Mouse (Mus musculus): Measurements from ENCODE around the gene Marc1.

Marc1 gene

GRCm38 (mm10) chr1:184822678-184823077 is 11.6 kb upstream of the Marc1 start:
- DNase-seq (ENCODE audit: low read depth, low spot score): no peak

- DNase-seq (ENCODE audit: low read depth, low spot score): no peak
These were observed 6.7 kb upstream of the Marc1 start for GRCm38 (mm10) chr1:184817768-184818167.

GRCm38 (mm10) chr1:184811716-184812250 is 670 bp upstream of the Marc1 start:
- no peak for DNase-seq (ENCODE audit: low read depth, low spot score)

GRCm38 (mm10) chr1:184809578-184810001 is 1.5 kb downstream of the Marc1 start:
- no peak for DNase-seq (ENCODE audit: low read depth, low spot score)

- DNase-seq (ENCODE audit: low read depth, low spot score): no peak
These were observed 2.6 kb downstream of the Marc1 start for GRCm38 (mm10) chr1:184808418-184809012.

GRCm38 (mm10) chr1:184807627-184808417 is 3.3 kb downstream of the Marc1 start:
- DNase-seq (ENCODE audit: low read depth, low spot score): no peak

- no peak for DNase-seq (ENCODE audit: low read depth, low spot score)
These were observed 4.0 kb downstream of the Marc1 start for GRCm38 (mm10) chr1:184807123-184807522.

- no peak for DNase-seq (ENCODE audit: low read depth, low spot score)
These were observed 5.4 kb downstream of the Marc1 start for GRCm38 (mm10) chr1:184805749-184806148.

GRCm38 (mm10) chr1:184793163-184793876 is 17.8 kb downstream of the Marc1 start:
- DNase-seq (ENCODE audit: low read depth, low spot score): peak; percentile 31

- DNase-seq (ENCODE audit: low read depth, low spot score): peak; percentile 40
These were observed 20.0 kb downstream of the Marc1 start for GRCm38 (mm10) chr1:184791109-184791508.

- no peak for DNase-seq (ENCODE audit: low read depth, low spot score)
These were observed 24.5 kb downstream of the Marc1 start for GRCm38 (mm10) chr1:184786376-184787151.

GRCm38 (mm10) chr1:184783641-184784040 is 27.5 kb downstream of the Marc1 start:
- no peak for DNase-seq (ENCODE audit: low read depth, low spot score)

- no peak for DNase-seq (ENCODE audit: low read depth, low spot score)
These were observed 29.0 kb downstream of the Marc1 start for GRCm38 (mm10) chr1:184782161-184782513.

GRCm38 (mm10) chr1:184781286-184782160 is 29.6 kb downstream of the Marc1 start:
- no peak for DNase-seq (ENCODE audit: low read depth, low spot score)

- no peak for DNase-seq (ENCODE audit: low read depth, low spot score)
These were observed 33.0 kb downstream of the Marc1 start for GRCm38 (mm10) chr1:184778157-184778556.

- no peak for DNase-seq (ENCODE audit: low read depth, low spot score)
These were observed 33.9 kb downstream of the Marc1 start for GRCm38 (mm10) chr1:184777061-184777795.

GRCm38 (mm10) chr1:184775289-184775688 is 35.8 kb downstream of the Marc1 start:
- no peak for DNase-seq (ENCODE audit: low read depth, low spot score)

GRCm38 (mm10) chr1:184771891-184772249 is 39.2 kb downstream of the Marc1 start:
- no peak for DNase-seq (ENCODE audit: low read depth, low spot score)

GRCm38 (mm10) chr1:184771202-184771890 is 39.8 kb downstream of the Marc1 start:
- peak; percentile 51 for DNase-seq (ENCODE audit: low read depth, low spot score)
